Mouse (Mus musculus) adrenal gland, postnatal 4 days (tissue): ENCODE results near the gene Dbr1. TPM values are rescaled to one million over a fixed set of nuclear protein-coding genes. Genes with fewer than 3 reads are reported as not detected.

Experiments used
- DNase-seq, 2 experiments: peaks; one replicate each; pipeline ENCODE4 v3.0.0; 2021 to 2022; ENCODE audit warnings: low spot score in 2 of 2, mixed read lengths in 2 of 2
- total RNA-seq, 2 experiments: library from RNA; stranded (reverse); gene quantifications; 2 replicates each; pipeline ENCODE4 v1.2.3; 2021

Gene Dbr1
- total RNA-seq, 2 experiments from 2014 or later: 18.8 to 21.2 TPM

DNA sequence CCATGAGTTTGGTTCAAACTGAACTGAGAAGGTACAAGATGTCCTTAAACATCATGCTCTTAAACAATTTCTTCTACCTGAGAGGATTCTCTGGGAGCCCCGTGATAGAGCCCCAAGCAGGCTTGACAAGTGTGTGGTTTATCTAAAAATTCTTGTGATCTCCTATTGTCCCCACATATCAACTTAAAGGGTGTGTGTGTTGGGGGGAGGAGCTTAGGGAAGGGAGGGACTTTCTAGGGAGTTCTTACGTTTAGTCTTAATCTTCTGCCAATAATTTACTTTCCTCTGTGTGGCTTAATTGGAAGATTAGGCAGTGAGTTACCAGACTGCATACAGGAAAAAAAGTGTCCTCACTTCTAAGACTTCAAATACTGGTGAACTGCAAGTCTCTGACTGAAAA lies 36.6 kb downstream of the Dbr1 start, which contains the start of gene A4gnt:
Gene A4gnt (plus strand): TSS at position 301 of the 400 bp plus-strand sequence.
- no peak for DNase-seq

- no peak for DNase-seq
These were observed 44.1 kb downstream of the Dbr1 start for GRCm38 (mm10) chr9:99619688-99620087.

DNA sequence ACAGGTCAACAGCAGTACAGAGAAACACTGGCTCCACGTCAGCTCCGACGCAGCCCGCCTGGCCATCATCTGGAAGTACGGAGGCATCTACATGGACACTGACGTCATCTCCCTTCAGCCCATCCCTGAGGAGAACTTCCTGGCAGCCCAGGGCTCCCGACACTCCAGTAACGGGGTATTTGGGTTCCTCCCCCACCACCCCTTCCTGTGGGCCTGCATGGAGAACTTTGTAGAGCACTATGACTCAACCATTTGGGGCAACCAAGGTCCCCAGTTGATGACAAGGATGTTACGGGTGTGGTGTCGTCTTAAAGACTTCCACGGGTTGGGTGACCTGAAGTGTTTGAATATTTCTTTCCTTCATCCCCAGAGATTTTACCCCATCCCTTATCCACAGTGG lies 44.6 kb downstream of the Dbr1 start:
- DNase-seq: no peak

DNA sequence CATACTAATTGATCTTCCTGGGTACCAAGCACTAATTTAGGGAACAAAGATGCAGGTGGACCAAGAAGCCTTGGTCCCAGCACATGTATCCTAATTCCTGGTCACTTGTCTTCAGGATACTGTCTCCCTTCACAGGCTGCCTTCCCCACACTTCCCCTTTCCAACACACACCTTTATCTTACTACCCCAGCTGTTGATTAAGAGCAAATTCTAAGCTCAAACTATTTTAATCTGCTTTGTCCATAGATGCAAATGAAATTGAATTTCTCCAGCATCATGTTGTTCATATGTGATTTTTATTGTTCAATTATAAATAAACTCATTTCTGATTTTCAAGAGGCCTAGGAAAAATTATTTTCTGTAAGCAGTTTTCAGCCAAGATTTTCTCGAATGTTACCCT lies 46.4 kb downstream of the Dbr1 start:
- DNase-seq: no peak

GRCm38 (mm10) chr9:99622966-99623365 lies 47.4 kb downstream of the Dbr1 start:
- no peak for DNase-seq

GRCm38 (mm10) chr9:99624117-99624516 lies 48.5 kb downstream of the Dbr1 start:
- no peak for DNase-seq

GRCm38 (mm10) chr9:99628581-99628980 lies 53.0 kb downstream of the Dbr1 start:
- DNase-seq: no peak

- peak; percentile 32 for DNase-seq
These were observed 53.8 kb downstream of the Dbr1 start, which contains the start of gene Dzip1l for GRCm38 (mm10) chr9:99629281-99630011. TSS of gene Dzip1l (plus strand) at chr9:99629496.

GRCm38 (mm10) chr9:99630071-99630470 lies 54.5 kb downstream of the Dbr1 start:
- no peak for DNase-seq

DNA sequence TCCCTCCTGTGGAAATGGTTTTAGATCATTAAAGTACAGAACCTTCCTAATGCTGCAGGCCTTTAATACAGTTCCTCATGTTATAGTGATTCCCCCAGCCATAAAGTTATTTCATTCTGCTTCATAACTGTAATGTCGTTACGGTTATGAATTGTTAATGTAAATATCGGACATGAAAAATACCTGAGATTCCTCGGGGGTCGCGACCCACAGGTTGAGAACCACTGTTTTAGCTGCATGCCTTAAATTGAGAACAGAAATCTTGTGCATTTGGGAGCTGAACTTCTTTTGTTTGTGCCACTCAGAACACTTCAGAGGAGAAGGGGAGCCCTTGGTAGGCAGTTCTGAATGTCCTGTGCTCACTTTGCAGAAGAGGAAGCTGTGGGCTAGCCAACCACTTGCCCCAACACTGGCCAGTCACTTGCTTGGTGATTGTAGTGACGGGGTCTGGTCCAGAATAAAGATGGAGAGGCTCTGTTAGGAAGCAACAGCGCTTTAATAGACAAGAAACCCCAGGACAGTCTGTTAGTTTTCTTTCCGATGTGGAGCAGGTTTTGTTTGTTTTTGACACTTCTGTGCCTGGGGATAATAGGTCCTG lies 55.0 kb downstream of the Dbr1 start:
- no peak for DNase-seq

DNA sequence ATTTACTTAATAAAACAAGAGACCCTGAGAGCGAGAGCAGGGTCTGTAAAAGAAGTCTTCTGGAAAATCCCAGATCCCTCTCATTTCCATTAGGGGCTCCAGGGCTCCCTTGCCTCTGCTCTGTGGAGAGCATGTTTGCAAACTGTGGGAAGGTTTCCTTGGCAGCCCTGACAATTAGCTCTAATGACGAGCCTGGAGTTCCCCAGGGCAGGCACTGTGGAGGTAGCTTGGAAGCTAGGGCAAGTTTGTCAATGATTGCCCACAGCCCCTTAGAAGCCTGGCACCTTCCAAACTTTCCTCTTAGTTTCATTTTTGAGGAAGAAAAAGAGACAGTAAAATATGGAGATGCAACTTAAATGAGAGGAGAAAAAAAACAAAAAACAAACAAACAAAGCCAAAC lies 56.2 kb downstream of the Dbr1 start:
- no peak for DNase-seq

- DNase-seq: no peak
These were observed 56.7 kb downstream of the Dbr1 start for GRCm38 (mm10) chr9:99632264-99632663.

Other genes with a start within 250 kb of the Dbr1 start
- gene Esyt3, start 217.2 kb upstream of the Dbr1 start, total RNA-seq: 1 to 10 TPM in 1 of 2 experiments, under 1 TPM in 1; 0.59 to 1.2 TPM
- 10 to 100 TPM; 42.8 to 55.3 TPM for gene Mras, start 138.4 kb upstream of the Dbr1 start, total RNA-seq
- not detected for gene Nme9, start 124.3 kb upstream of the Dbr1 start, total RNA-seq
- 10 to 100 TPM; 34.3 to 38.9 TPM for gene Armc8, start 6.9 kb upstream of the Dbr1 start, total RNA-seq
- gene A4gnt, start 36.7 kb downstream of the Dbr1 start, total RNA-seq: under 1 TPM in 1 of 2 experiments, not detected in 1; 0.20 TPM
- 10 to 100 TPM; 11.2 to 15.6 TPM for gene Dzip1l, start 53.7 kb downstream of the Dbr1 start, total RNA-seq
- gene Cldn18, start 141.5 kb downstream of the Dbr1 start, total RNA-seq: not detected